Mouse (Mus musculus): Measurements from ENCODE around the gene Epha2. TPM values are rescaled to one million over a fixed set of nuclear protein-coding genes. Genes with fewer than 3 reads are reported as not detected.

Gene Epha2
- polyA plus RNA-seq, 1 experiment from 2014 or later = 3.1 TPM

DNA sequence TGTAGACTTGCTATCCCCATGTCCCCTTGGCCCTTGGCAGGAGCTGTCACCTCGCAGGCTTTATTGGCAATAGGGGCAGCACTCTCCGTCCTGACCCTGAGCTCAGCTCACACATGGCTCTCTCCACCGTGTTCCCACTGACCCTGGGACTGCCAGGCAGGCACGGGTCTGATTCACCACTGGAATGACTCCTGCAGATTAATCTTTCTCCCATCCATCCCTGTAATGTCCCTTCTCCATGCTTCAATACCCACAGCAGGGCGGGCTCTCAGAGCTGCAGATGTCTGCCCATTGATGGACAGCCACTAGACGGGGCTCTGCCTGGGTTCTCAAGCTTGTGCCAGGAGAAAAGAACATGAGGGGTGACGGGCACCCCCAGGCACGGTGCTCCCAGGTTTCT, 64.1 kb downstream of the Epha2 start:
- no peak for ATAC-seq (replicated peaks; ENCODE audit: insufficient number of reproducible peaks, low FRiP score, low TSS enrichment)
- H3K9me3 ChIP-seq (replicated peaks; ENCODE audit: control insufficient read depth, low read length) = no peaks in the 10 kb centered on the region
- no peak overlapping the region for H3K27ac ChIP-seq (ENCODE audit: low read depth, low read length)
- no peaks in the 10 kb centered on the region for H3K36me3 ChIP-seq (ENCODE audit: control insufficient read depth, insufficient read depth, low read length)
- H3K4me2 ChIP-seq = no peak overlapping the region
- no peak overlapping the region for H3K4me3 ChIP-seq (ENCODE audit: low read depth, low read length)
- H3K27me3 ChIP-seq (ENCODE audit: control insufficient read depth, insufficient read depth, low read length) = peaks cover 61% of the 10 kb centered on the region
- peaks cover 11% of the 10 kb centered on the region for H3K4me1 ChIP-seq (ENCODE audit: control insufficient read depth, insufficient read depth, low read length)
- H3K9ac ChIP-seq (ENCODE audit: low read depth, low read length) = no peak overlapping the region
- 55% methylated on average over 8 of the region's 8 CpGs for WGBS (ENCODE audit: insufficient replicate concordance)

DNA sequence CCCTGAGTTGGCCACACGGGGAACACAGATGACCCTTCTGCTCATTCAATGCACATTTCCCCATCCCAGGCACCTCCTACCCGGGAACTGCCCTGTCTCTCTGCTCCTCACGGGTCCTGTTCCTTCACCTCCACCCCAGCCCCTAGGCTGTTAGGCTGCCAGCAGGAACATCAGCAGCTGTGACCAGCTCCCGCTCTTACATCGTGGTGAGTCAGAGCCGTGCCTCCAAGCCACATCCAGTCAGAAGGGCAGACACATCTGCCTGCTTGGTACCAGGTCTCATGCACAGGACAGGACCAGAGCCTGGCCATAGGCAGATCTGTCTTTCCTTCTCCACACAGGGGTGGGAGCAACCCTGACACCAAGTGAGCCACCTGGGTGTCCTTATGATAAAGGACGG, 64.8 kb downstream of the Epha2 start:
- Histone ChIP-seq H3K9ac (ENCODE audit: low read depth, low read length) (no peak overlapping the region), H3K36me3 (ENCODE audit: control insufficient read depth, insufficient read depth, low read length) (no peaks in the 10 kb centered on the region), H3K27me3 (ENCODE audit: control insufficient read depth, insufficient read depth, low read length) (peaks cover 64% of the 10 kb centered on the region), H3K4me2 (no peak overlapping the region), H3K4me1 (ENCODE audit: control insufficient read depth, insufficient read depth, low read length) (peaks cover 8% of the 10 kb centered on the region; the same call in 1 of the 2 replicates), H3K9me3 (replicated peaks; ENCODE audit: control insufficient read depth, low read length) (no peaks in the 10 kb centered on the region), H3K27ac (ENCODE audit: low read depth, low read length) (no peak overlapping the region), H3K4me3 (ENCODE audit: low read depth, low read length) (no peak overlapping the region)
- WGBS (ENCODE audit: insufficient replicate concordance) = 39% methylated on average over 7 of the region's 7 CpGs
- ATAC-seq (replicated peaks; ENCODE audit: insufficient number of reproducible peaks, low FRiP score, low TSS enrichment) = no peak

DNA sequence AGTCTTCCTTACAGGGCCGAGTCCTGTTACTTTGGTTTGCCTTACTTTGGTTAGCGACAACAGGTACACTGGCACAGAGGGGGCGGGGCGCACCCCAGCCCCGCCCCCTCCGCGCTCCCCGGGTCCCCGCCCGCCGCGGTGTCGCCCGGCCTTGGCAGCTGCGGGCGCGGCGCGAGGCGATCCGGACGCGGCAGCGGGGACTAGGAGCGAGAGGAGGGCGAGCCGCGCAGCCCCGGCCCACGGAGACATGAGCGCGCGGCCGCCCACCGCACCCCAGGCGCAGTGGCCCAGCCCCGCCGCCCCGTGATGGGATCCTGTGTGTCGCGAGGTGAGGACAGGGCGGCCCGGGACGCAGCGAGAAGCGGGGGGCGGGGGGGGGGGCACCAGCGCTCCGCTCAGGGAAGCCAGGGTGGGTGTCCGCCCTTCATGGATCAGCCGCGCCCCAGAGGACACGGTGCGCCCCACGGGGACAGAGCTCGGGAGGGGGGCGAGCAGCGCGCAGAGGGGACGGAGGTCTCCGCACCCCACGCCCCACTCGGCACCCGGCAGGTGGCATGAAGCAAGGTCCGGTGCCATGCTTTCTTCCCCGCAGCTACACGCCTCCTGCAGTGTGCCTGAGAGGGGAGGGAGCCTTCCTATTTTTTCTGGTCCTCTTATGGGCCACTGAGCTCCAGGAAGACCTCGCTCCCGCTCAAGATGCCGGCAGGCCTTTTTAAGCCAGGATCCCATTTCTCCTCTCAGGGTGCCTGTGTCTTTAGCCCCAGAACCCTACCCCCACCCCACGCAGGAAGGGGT, 67.2 kb downstream of the Epha2 start, which contains the start of gene Fam131c:
TSS of gene Fam131c (plus strand) at position 224 of the 795 bp plus-strand sequence.
- ATAC-seq (replicated peaks; ENCODE audit: insufficient number of reproducible peaks, low FRiP score, low TSS enrichment) = no peak
- H3K9ac ChIP-seq (ENCODE audit: low read depth, low read length) = peak within 1 kb of the TSS; percentile 59
- H3K27me3 ChIP-seq (ENCODE audit: control insufficient read depth, insufficient read depth, low read length) = peaks cover 65% of the 10 kb centered on the region
- H3K36me3 ChIP-seq (ENCODE audit: control insufficient read depth, insufficient read depth, low read length) = no peaks in the 10 kb centered on the region
- WGBS (ENCODE audit: insufficient replicate concordance) = 1% methylated on average over 57 of the region's 71 CpGs
- H3K4me2 ChIP-seq = peak within 1 kb of the TSS; percentile 98
- peaks cover 4% of the 10 kb centered on the region; the same call in 1 of the 2 replicates for H3K4me1 ChIP-seq (ENCODE audit: control insufficient read depth, insufficient read depth, low read length)
- H3K9me3 ChIP-seq (replicated peaks; ENCODE audit: control insufficient read depth, low read length) = no peaks in the 10 kb centered on the region
- H3K4me3 ChIP-seq (ENCODE audit: low read depth, low read length) = peak within 1 kb of the TSS; percentile 60
- no peak within 1 kb of the TSS for H3K27ac ChIP-seq (ENCODE audit: low read depth, low read length)

DNA sequence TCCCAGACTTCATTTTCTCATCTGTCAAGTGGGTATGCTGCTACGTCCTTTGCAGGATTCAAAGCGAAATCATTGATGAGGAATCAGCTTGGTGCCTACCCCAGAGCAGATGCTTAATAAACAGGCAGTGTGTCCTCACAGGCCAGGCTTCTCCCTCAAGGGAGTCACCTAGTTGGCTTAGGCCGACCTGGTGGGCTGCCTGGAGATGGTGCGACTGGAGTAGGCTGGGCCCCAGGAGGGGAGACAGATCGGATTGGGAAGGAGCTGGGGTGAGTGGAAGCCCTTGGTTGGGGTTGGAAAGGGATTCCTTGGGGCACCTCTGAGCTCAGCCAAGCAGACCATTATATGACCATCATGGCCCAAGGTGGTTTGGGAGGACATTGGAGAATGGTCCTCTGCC, 71.4 kb downstream of the Epha2 start:
- Histone ChIP-seq H3K36me3 (ENCODE audit: control insufficient read depth, insufficient read depth, low read length) (no peaks in the 10 kb centered on the region), H3K27me3 (ENCODE audit: control insufficient read depth, insufficient read depth, low read length) (peaks cover 38% of the 10 kb centered on the region), H3K9me3 (replicated peaks; ENCODE audit: control insufficient read depth, low read length) (no peaks in the 10 kb centered on the region), H3K27ac (ENCODE audit: low read depth, low read length) (no peak overlapping the region), H3K9ac (ENCODE audit: low read depth, low read length) (no peak overlapping the region), H3K4me3 (ENCODE audit: low read depth, low read length) (no peak overlapping the region), H3K4me1 (ENCODE audit: control insufficient read depth, insufficient read depth, low read length) (peaks cover 4% of the 10 kb centered on the region; the same call in 1 of the 2 replicates), H3K4me2 (no peak overlapping the region)
- WGBS (ENCODE audit: insufficient replicate concordance) = 85% methylated on average over 5 of the region's 5 CpGs
- no peak for ATAC-seq (replicated peaks; ENCODE audit: insufficient number of reproducible peaks, low FRiP score, low TSS enrichment)

Small RNA genes lying within 50 kb of the gene (microRNA-seq; reads per million reads assigned to microRNA genes)
- not detected for gene Gm25690 (ENCODE audit: borderline number of aligned reads)

Other genes starting within 250 kb of the Epha2 start
- 4.5 and 4.7 TPM in 2 replicates for gene Crocc, start 240.7 kb upstream of the Epha2 start, polyA plus RNA-seq (2014; fragmentation: Nextera tagmentation; extraction: Ambion mirVana)
- gene Necap2, start 222.9 kb upstream of the Epha2 start, polyA plus RNA-seq (2014; fragmentation: Nextera tagmentation; extraction: Ambion mirVana) = 34.4 and 41.9 TPM in 2 replicates
- 0.64 TPM in 1 of 2 replicates, not detected in the other for gene Spata21, start 212.9 kb upstream of the Epha2 start, polyA plus RNA-seq (2014; fragmentation: Nextera tagmentation; extraction: Ambion mirVana)
- gene Szrd1, start 161.5 kb upstream of the Epha2 start, polyA plus RNA-seq (2014; fragmentation: Nextera tagmentation; extraction: Ambion mirVana) = 23.6 and 25.7 TPM in 2 replicates
- gene Fbxo42, start 153.3 kb upstream of the Epha2 start, polyA plus RNA-seq (2014; fragmentation: Nextera tagmentation; extraction: Ambion mirVana) = 18.5 and 19.3 TPM in 2 replicates
- 2.0 and 2.4 TPM in 2 replicates for gene Rsg1, start 87.3 kb upstream of the Epha2 start, polyA plus RNA-seq (2014; fragmentation: Nextera tagmentation; extraction: Ambion mirVana)
- gene Arhgef19, start 61.7 kb upstream of the Epha2 start, polyA plus RNA-seq (2014; fragmentation: Nextera tagmentation; extraction: Ambion mirVana) = 1.2 and 1.3 TPM in 2 replicates
- gene Fam131c, start 67.0 kb downstream of the Epha2 start, polyA plus RNA-seq (2014; fragmentation: Nextera tagmentation; extraction: Ambion mirVana) = 1.00 and 1.0 TPM in 2 replicates
- 0.14 and 0.42 TPM in 2 replicates for gene Clcnka, start 97.5 kb downstream of the Epha2 start, polyA plus RNA-seq (2014; fragmentation: Nextera tagmentation; extraction: Ambion mirVana)
- gene Clcnkb, start 114.8 kb downstream of the Epha2 start, polyA plus RNA-seq (2014; fragmentation: Nextera tagmentation; extraction: Ambion mirVana) = 0.90 and 1.0 TPM in 2 replicates
- 155 and 275 TPM in 2 replicates for gene Hspb7, start 119.5 kb downstream of the Epha2 start, polyA plus RNA-seq (2014; fragmentation: Nextera tagmentation; extraction: Ambion mirVana)
- not detected in 2 replicates for gene Srarp, start 134.9 kb downstream of the Epha2 start, polyA plus RNA-seq (2014; fragmentation: Nextera tagmentation; extraction: Ambion mirVana)
- 19.1 and 21.3 TPM in 2 replicates for gene Zbtb17, start 143.4 kb downstream of the Epha2 start, polyA plus RNA-seq (2014; fragmentation: Nextera tagmentation; extraction: Ambion mirVana)
- 7.5 TPM in 2 replicates for gene Spen, start 237.4 kb downstream of the Epha2 start, polyA plus RNA-seq (2014; fragmentation: Nextera tagmentation; extraction: Ambion mirVana)